Mouse (Mus musculus) forelimb bud, embryonic 11.5 days (tissue): ENCODE measurements at regions not wholly inside any gene's neighbourhood (a gene's known extent, or its start where the extent isn't known, plus 50 kb on each side); places are given as distances from the start of the nearest gene placed in this dataset.

Source experiments
- DNase-seq: peaks from one replicate; pipeline ENCODE4 v3.0.0-alpha.2; 2012; ENCODE audit warnings: low read depth, low spot score

DNA sequence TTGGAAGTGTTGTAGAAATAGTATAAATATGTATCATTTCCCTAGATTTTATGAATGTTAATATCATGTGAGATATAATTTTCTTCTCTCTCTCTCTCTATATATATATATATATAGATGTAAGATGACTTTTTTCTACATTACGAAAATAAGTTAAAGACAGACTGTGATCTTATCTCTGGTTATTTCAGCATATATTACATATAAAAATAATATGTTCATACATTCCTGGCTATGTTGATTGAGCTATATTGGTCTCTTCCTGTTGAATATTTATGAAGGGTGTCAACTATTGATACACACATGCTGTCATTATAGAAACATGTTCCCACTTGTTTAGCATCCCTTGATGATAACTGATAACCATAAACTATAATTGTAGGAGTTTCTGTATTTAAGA is 793.2 kb upstream of the Fat3 start:
- no peak for DNase-seq

GRCm38 (mm10) chr9:17288790-17289596 is 787.9 kb upstream of the Fat3 start:
- DNase-seq = peak; percentile 49

- no peak for DNase-seq
Observed at GRCm38 (mm10) chr9:17279334-17279990, 778.4 kb upstream of the Fat3 start.

DNA sequence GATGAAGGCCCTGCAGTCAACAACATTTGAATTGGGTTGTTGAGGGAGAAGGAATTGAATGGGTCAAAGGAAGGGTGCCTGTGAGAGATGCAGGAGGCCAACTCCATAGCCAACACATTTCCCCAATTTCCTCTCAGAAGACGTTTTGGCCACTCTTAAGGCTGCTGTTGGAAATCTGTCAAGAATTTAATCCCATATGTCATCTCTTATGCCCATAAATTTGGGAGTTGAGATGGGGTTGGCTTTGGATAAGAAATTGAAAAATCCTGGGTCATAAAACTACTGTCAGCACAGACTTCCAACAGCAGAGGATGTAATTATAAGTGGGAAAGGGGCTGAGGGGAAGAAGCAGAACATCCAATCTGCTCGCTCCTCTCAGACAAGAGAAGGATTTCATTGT is 771.5 kb upstream of the Fat3 start:
- DNase-seq = peak; percentile 10

- no peak for DNase-seq
Observed at GRCm38 (mm10) chr9:17269624-17270023, 768.5 kb upstream of the Fat3 start.

DNA sequence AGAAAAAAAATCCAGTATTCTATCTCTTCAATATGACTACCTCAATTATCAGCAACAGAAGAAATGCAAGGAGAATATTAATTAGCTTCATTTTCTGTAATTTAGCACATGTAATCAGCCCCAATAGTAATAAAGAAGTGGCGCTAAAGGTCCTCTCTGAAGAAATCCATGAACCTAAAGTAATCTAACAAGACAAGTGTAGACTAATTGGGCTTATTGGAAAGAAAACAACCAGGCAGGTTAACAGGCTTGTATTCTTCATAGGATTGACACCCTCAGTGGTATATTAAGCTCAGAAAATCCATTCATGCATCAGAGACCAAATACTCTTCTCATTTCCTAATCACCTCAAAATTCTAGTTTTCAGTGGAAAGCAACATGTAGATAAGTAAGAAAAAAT is 756.1 kb upstream of the Fat3 start:
- no peak for DNase-seq

GRCm38 (mm10) chr9:17227091-17227481 is 726.0 kb upstream of the Fat3 start:
- no peak for DNase-seq

GRCm38 (mm10) chr9:17226475-17227090 is 725.5 kb upstream of the Fat3 start:
- no peak for DNase-seq

DNA sequence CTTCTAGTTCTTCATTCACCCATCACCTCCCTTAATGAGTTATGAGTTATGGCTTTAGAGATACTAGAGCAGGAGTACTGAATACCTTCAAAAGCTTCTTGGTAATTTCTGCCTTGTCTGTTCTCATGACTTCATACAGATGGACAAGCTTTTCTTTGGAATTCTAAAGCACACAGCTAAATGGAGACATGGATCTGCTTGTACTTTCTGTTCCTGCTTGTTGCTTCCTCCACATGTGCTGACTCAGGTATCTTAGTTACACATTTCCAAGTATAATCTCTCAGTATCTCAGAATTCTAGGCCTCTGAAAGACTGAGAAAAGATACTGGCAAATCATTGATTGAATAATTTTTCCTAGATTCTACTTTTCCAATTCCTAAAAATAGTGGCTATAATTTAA is 694.3 kb upstream of the Fat3 start:
- no peak for DNase-seq

GRCm38 (mm10) chr9:17189552-17189951 is 688.5 kb upstream of the Fat3 start:
- DNase-seq = no peak

DNA sequence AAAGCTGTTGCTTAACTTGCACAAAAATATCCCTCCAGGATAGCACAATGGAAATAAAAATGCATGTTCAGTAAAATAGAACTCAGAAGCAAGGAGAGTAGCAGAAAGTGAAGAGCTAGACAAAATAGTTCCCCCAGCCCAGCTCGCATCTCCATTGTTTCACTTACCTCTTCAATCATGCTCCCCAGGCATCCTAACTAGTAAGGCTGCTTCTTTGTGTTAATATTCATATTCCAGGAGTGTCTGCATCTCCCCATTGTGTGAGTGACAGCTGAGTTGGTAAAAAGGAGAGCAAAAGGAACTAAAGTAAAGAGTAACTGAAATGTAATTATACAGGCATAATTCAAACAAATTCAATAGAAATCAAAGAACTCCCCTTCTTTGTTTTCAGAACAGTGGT is 667.1 kb upstream of the Fat3 start:
- DNase-seq = no peak

- DNase-seq = no peak
Observed at GRCm38 (mm10) chr9:17166331-17166730, 665.2 kb upstream of the Fat3 start.

DNA sequence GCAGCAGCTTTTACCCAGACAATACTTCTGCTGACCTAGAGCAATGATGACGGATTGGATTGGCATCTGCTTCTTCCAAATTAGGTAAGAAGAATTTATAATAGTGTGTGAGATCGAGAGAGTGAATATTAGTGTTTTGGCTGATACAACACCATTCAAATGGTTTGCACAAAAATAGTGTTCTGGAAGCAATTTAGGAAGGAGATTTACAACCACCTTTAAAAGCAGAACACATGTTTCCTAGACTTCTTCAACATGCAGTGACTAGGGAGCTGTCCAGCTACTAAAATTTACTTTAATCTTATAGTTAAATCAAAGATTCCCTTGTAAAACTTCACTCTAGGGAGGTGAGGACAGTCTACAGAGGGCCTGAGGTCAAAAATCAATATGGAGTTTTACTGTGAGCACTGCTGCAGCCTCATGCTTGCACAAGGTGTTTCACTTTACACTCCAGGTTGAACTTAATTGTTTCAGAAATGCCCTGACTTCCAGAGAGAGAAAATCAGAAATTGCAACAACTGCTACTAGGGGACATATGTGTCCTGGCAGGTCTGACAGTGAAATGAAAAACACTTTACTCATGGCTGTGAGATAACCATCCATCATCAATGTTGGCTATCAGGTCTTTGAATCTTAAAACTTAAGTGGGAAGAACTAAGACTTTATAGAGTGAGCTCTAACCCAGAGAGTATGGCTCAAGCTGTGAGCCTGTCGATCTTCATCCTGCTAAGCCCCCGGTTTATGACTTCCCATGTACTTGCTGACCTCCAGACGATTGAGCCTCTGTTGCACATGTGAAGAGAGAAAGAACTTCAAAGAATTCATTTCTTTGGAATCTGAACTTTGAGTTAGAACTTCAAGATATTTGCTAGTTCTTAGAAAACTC is 657.6 kb upstream of the Fat3 start:
- peak; percentile 61 for DNase-seq

DNA sequence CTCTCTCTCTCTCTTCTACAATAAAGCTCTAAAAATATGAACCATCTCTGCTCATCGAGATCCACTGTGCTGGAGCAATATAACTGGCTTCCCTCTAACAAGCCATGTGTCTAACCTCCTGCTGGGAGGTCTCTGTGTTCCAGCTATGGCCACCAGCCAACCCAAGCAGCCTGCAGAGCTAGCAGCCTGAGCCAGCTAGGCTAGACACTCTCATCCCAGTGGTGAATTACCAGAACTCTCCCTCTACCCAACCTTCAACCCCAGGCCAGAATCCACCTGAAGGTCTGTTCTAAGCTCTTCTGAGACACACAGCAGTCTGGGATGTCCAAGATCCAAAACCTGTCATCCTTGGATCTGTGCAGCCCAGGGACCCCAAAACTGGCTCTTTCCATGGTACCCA is 651.3 kb upstream of the Fat3 start:
- DNase-seq = no peak

DNA sequence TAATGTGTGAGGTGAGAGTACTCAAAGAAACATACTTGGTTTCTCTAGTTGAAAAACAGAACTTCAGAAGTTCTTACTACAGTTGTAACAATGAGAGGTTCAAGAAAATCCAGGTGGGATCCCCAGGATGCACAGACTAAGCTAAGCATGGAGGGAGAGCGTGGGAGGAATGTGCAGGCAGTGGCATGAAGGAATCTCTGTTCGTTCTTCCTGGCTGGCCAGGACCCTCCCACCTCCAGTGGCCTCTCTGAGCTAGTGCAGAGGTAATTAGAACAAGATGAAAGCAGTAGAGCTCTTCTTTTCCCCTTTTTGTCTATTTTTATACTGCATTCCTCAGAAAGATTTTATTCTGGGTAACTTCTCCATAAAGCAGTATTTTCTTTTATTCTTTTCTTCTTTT is 648.3 kb upstream of the Fat3 start:
- no peak for DNase-seq
